Mouse (Mus musculus) liver, embryonic 14.5 days (tissue): ENCODE data around the gene Prdm9.

Source experiments
- CTCF ChIP-seq: IDR thresholded peaks from 2 replicates; pipeline ENCODE4 v1.5.1; 2016; ENCODE audit warnings: antibody characterized with exemption, low read depth, control low read depth
- EP300 ChIP-seq: IDR thresholded peaks from 2 replicates; pipeline ENCODE4 v1.6.1; 2016; ENCODE audit warnings: antibody characterized with exemption, low read depth

GRCm38 (mm10) chr17:15517776-15518175 is 46.4 kb downstream of the Prdm9 start:
- TF ChIP-seq CTCF (0 out of 2 replicates have a peak, but pooled peaks have one; percentile 18), EP300 (no peak)
